Mouse (Mus musculus) right cerebral cortex, postnatal 14 days (tissue): ENCODE data around the gene 4930404N11Rik.

Source experiments
- DNase-seq: peaks from one replicate; pipeline ENCODE4 v3.0.0; 2022

The 4930404N11Rik gene

DNA sequence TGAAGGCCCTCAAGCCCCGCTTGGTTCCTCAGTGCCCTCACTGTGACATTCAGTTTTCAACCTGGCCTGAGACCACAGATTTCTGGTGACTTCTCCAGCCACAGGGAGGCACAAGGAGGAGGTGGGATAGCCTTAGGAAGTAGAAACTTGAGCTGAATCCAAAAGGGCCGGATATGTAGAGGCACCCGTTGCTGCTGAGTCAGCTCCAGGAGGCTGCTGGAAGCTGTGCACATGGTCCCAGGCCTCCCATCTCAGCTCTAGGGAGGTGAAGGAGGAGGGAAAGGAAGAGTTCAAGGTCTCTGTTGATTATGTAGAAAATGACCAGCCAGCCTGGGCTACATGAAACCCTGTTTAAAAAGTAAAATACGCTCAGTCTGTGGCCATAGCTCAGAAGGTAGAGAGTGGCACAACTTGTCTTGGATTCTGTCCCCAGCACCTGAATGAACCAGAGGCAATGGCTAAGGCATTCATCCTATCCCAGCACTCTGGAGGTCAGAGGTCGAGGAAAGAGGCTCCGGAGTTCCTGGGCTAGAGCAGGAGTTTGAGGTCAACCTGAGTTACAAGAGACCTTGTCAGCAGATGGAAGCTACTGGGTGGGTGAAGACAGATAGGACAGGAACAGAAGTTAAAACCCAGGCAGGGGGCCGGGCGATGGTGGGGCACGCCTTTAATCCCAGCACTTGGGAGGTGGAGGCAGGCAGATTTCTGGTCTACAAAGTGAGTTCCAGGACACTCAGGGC is 10.7 kb downstream of the 4930404N11Rik start:
- no peak for DNase-seq

DNA sequence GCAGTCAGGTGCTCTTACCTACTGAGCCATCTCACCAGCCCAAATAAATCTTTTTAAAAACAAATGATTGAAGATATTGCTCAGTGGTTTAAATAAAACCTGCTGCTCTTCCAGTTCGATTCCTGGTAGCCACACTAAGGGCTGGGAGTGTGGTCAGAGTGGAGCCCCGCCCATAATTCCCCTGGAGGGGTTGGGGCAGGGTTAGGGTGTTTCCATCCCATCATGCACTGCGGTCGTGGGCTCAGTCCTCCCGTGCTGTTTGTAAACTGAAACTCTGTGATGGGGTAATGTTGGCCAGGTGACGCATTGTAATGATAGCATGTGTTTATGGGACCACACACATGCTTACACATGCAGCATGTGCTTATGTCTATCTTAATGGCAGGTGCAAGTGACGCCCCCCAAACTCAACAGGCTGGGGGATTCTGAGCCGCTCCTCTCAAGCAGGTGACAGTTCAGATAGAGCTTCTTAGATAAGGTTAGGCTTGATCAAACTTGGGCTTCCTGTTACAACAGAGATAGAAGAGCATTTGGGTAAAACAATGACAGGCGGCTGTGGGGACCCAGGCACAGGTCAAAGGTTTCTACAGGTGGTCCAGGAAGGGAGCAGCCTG is 13.8 kb downstream of the 4930404N11Rik start:
- no peak for DNase-seq

DNA sequence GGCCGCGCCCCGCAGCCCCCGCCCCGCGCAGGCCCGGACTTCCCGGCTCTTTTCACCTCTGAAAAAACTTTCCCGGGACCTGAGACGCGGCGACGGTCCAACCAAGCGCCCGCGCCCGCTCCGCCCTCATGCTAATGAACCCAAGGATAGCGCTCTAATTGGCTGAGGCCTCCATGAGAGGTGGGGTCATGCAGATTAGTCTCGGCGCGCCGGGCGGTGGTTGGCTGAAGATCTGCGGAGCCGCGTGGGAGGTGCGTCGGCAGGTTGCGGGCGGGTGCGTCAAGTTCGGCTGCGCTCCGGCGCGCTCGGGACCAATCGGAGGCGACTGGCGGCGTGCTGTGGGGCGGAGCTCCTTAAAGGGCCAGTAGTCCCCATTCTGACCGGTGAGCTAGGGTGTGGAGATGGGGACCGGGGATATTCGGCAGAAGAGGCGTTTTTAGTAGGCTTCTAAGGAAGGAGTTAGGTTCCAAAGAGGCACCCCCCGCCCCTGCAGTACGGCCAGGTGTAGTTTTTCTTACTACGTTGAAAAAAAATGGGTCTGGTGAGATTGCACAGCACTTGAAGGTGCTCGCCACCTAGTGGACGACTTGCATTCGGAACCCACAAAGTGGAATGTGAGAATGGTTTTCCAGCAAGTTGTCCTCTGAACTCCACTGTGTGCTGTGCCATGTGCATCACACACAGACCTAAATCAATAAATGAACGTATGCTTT is 15.1 kb downstream of the 4930404N11Rik start, which contains the start of gene Hmg20b:
Hmg20b (minus strand) TSS at position 130 of the 713 bp plus-strand sequence.
- DNase-seq = peak; percentile 100

DNA sequence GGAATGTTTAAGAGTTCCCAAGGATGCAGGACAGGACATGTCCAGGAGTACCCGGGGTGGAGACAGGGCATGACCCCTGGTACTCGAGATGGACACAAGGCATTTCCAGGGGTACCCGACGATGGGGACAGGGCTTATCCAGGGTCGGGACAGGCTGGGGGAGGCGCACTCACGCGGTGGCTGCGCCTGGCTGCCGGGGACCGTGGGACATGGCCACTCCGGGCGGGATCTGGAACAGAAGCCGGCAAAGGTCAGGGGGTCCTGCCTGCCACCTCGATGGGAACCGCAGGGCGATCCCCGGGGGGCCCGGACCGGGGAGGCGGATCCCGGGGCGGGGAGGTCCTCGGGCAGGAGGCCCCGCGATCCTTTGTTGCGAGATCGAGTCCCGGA is 15.7 kb downstream of the 4930404N11Rik start:
- no peak for DNase-seq

DNA sequence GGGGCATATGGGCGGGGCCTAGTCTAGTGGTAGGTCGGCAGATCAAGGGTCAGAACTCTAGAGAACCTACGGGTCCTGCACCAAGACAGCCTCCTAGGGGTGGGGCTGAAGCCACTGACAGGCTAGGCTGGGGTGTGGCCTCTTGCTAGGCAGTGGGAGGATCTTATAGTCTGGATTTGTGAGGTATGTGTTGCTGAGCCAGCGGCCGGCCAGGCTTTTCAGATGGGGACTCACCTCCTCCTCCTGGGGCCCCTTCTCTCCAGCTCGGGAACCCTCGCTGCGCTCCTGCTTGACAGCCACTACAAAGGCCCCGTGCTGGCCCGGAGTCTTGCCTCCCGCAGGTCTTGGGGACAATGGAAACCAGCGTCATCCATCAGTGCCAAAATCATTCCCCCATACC is 16.5 kb downstream of the 4930404N11Rik start:
- DNase-seq = no peak

DNA sequence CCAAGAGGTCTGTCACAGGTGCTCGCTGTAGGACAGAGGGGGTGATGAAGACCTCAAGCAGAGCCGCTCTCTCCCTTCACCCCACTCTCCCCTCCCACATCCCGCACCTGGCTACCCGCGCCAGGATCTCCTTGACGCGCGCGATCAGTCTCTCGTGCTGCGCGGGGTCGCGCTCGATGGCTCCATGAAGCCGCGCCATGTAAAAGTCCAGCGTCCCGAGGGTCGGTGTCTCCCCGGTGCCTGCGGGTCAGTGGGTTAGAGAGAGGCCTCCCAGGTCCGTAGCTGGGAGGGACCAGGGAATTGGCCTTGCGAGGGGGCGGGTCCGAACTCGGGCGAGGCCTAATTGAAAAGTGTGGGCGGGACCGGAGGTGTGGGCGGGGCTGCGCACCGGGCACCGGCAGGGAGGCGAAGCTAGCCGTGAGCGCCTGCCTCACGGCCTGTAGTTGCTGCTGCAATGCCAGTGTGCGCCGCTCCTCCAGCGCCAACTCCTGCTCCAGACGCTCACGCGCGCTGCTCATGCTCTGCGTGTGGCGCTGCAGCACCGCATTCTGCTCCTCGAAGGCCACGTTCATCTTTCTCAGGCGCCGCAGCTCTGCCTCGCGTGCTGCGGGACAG is 19.1 kb downstream of the 4930404N11Rik start:
- peak; percentile 75 for DNase-seq

DNA sequence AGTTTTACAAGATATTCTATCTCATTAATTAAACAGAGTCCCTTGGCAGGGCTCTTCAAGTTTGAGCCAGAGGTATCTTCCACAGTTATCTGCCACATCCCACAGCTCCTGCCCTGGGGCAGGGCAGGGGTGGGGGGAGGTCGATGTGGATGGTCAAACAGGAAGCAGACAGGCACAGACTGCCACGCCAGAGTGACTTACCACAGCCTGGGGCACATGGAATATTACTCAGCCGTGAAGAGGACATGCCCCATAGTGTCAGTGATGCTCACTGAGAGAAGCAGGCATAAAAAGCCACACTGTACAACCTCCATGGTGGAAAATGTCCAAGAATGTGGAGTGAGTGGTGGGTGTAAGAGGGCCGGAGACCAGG is 20.5 kb downstream of the 4930404N11Rik start:
- DNase-seq = no peak

DNA sequence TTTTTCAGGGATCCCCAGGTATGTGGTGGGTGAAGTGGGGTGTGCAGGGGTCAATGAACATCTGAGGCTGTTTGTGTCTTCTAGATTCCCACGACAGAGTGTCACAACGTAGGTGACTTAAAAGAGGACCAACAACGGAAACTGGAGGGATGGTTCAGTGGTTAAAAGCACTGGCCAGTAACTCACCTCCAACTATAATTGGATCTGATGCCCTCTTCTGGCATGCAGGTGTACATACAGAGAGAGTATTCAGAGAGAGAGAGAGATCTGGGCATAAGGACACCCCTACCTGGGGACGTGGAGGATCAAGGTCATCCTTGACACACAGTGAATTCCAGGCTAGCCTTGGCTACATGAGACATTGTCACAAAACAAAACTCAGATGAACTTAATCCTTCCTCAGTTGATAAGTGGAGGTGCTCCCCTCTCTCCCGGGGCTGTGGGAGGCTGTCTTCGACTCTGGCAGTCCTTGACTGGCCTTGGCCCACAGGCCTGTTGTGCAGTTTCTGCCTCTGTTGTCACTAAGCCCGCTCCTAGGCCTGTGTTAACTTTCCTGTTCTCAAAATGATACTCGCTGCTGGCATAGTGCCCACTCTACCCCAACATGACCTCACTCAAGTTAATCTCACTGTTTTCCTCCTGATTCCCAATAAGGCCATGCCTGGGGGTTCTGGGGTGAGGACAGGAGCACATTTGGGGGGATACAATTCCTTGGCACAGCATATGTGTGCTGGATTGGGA is 21.0 kb downstream of the 4930404N11Rik start:
- no peak for DNase-seq

DNA sequence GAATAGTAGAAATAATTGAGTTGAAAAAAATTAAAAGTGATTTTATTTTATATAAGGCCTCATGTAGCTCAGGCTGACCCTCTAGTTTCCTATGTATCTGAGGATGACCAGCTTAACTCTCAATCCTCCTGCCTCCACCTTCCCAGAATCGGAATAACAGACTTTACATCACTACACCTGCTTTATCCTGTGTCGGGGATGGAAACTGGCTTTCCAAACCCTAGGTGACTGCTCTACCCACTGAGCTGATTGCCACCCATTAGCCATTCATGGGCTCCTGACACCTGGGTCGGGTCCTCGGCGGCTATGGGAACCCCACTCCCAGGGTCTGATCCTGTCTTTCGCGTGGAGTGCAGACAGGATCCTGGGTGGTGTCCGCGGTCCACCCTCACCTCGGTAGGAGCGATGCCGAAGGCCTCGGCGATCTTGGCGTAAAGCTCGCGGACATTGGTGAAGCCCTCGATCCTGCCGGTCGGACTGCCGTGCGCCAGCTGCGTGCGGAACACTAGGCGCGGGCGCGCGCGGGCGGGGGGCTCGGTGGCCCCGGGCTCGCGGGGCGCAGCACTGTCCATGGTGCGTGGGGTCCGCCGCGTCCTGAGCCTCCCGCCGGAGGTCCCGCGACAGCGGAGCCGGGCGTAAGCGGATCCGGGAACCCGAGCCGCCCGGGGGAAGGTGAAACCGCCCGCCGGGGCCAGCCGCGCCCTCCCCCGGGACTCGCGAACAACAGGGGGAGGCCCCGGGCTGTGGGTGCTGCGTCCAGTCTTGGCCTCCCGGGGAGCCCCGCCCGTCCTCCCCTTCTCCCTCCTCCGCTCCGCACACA is 22.7 kb downstream of the 4930404N11Rik start, which contains the start of gene Gipc3:
Gipc3 (minus strand) TSS at position 581 of the 820 bp plus-strand sequence.
- no peak for DNase-seq

DNA sequence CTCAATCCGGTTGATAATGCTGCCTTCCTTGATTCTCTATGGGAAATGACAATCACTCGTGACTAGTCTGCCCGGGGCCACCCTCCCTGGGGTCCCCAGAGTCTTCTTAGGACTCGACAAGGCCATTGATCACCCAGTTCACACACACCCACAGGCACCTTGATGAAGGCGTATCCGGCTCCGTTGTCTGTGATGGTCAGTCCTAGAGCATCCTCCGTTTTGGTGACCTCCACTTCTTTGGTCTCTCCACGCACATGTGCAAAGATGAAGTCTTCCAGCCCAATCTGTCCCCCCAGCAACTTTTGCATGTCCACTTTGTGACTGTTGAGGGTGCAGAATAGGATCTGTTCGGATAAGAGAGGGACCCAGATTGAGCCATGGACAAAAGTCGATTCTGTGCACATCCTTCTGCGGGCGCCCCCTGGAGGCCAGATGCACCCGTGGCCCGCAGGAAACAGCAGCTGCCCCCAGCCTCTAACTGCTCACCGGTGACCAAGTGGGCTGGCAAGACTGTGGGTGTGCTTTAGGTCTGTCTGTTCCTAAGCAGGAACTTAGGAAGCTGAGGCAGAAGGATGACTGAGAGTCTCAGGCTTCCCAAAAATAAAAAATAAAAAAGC is 24.2 kb downstream of the 4930404N11Rik start:
- peak; percentile 78 for DNase-seq

DNA sequence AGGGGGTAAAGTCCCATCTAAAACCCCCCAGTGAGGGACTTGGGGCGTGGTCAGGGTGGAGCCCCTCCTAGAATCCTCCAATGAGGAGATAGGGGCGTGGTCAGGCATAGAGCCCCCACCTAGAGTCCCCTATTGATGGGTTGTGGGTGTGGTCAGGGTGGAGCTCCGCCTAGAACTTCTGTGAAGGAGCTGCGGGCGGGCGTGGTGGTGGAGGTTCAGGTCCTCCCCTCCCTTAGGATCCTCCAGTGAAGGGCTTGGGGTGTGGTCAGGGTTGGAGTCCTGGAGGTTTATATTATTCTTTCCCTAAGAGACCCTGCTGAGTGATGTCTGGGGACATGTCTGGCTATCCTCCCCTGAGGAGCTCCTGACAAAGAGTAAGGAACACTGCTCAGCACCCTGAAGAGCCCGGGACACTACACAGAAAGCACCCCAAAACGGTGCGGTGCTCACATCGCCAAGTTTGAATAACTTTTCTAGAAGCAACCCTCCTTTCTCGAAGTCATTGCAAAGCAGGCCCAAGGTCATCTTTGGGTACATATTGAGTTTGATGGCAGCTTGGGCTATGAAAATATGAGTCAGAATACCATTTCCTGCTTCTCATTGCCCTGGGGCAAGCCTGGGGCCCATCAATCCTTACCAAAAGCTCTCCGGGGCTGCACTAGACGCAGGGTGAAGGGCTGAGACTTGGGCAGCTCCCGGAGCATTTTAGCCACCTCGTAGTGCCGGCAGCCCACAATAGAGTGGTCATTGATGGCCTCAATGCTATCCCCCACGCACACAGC is 24.9 kb downstream of the 4930404N11Rik start:
- no peak for DNase-seq

DNA sequence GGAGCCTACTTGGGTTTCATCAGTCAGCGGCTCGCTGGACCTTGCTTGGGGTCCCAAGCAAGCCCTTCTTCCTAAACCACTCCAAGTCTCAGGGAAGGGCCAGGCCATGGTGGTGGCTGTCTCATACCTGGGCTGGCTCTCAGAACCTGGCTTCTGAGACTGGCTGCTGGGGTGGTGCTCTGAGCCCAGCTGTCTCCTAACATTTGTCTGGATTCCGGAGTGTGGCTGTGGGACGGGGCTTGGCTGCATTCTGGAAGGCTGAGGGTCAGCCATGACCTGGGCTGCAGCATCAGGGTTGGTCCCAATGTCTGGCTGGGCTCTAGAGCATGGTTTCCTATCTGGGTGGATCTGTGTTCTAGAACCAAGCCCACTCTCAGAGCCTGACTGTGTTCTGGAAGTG is 29.1 kb downstream of the 4930404N11Rik start:
- no peak for DNase-seq

DNA sequence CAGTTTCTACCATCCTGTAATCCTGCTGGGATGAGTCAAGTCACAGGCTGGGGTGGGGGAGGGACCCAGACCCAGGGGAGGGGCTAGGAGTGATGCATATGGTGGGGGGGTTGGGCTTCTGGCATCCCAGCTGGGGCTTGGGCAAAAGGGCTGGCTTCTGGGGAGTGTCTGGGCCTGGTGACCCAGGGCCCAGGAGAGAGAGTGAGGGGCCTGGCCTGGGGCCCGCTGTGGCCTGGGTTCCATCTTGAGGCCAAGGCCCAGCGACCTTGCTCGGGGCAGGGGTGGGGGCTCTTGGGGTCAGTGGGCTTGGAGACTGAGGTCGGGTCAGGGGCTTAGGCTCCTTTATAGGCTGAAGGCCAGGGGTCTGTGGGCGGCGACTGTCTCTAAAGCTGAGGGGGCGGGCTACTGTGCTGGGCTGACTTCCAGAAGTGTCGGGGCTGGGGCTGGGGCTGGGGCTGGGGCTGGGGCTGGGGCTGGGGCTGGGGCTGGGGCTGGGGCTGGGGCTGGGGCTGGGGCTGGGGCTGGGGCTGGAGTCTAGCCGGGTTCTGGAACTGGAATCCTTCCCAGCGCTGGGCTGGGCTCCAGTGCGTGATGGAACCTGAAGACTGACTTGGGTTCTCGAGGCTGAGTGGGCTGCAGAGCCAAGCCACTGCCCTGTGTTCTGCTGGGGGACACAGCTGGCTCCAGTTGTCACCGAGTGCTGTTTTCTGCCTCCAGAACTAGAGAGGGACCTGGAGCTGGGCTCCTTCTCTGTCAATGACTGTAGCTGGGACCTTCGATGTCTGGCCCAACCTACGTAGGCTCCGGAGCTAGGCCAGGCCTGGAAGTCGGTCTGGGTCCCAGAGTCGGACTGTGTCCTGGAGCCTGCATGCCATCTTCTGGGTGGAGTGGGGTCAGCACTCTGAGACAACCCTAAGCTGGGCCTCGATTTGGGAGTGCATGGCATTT is 29.9 kb downstream of the 4930404N11Rik start:
- DNase-seq = no peak

DNA sequence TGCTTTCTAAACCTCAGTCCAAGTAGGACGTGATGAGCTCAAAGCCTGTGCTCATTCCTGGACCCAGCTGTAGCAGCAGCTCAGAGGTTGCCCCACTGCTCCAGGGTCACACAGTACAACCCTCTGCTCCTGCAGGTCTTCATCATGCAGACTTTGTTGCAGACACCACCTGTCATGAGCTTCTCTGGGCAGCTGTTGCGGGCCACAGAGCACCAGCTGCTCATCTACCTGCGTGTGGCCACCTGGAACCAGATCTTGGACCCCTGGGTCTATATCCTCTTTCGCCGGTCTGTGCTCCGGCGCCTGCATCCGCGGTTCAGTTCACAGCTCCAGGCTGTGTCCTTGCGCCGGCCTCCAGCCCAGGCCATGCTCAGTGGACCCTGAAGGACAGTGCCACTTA is 31.3 kb downstream of the 4930404N11Rik start:
- no peak for DNase-seq

DNA sequence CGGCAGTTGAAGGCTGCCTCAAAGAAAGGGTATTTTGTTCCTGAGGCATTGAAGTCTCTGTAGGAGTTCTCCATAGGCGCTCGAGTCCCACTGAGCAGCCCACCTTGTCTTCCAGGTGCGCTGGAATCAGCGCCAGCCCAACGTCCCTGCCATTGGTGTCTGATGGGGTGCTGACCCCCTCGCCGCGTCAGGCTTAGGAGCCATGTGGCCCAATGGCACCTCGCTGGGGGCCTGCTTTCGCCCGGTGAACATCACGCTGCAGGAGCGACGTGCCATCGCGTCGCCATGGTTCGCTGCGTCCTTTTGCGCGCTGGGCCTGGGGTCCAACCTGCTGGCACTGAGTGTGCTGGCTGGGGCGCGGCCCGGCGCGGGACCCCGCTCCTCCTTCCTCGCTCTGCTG is 33.3 kb downstream of the 4930404N11Rik start:
- no peak for DNase-seq

DNA sequence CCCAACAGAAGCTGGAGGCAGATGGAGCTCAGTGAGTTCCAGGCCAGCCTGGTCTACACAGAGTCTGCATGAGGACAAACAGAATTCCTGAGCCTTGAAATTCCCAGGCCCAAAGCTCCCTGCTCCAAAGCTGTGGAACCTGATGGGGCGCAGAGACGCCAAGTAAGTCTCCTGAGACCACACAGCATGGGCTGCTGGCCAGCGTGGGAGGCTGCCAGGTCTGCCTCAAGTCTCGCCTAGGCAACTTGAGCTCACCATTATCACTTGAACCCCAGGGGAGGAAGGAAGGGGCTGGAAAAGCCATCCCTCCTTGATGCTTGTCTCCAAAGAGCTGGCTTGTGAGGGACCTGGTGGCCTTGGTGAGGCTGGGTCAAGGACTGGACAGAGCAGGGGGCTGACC is 35.6 kb downstream of the 4930404N11Rik start:
- no peak for DNase-seq

DNA sequence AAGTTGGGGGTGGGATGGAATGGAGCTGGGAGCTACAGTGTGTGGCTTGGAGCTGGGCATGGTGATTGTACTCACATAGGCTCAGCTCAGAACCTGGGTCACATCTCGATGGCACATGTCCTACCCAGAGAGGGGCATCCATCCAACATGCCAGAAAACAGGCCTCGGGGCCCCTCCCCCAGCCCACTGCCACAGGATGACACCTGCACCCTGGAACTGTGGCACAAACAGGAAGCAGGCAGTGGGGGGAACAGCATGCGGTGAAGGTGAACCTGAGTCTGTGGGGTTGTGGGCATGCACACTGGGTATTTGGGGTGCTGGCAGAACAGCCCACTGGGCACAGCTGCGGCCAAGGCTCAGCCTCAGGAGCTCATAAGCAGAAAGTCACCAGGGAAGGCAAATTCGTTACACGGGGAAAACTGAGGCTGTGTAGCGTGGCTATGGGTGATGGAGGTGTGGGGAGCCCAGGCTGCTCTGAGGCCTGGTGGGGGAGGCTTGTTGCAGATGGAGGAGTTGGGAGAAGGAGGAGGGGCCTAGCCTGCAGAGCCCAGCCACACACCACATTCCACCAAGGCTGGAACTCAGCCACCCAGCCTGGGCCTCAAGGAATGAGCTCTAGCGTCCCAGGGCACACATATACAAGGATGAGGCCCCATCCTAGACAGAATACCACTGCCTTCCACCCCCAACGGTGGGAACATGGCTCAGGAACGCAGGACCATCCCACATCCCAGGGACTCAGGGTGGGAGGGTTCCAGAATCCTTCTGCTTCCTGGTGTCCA is 36.2 kb downstream of the 4930404N11Rik start:
- no peak for DNase-seq

DNA sequence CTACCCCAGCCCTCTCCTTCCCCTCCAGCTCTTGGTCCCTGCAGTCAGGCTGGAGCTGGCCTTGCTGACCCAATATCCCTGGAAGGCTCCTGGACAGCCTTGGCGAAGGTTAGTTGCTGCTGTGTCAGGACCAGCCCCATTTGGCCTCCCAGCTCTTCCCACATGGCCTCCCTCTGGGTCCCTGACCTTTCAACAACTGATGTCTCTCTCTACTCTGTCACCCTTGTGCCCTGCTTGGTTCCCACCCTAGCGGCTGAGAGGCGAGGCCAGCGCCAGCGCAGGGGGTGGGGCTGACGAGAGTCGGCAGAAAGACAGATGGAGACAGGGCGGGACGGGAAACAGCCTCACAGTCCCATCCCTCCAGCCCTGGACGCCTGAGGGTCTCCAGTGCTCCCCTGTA is 37.2 kb downstream of the 4930404N11Rik start, which contains the start of gene Tbxa2r:
Tbxa2r (plus strand) TSS at position 346 of the 400 bp plus-strand sequence.
- no peak for DNase-seq
